Mouse (Mus musculus): ENCODE results near the gene Podxl2. TPM values are rescaled to one million over a fixed set of nuclear protein-coding genes. Genes with fewer than 3 reads are reported as not detected.

Podxl2 gene
- total RNA-seq, 4 experiments from 2014 or later = 66.1 to 68.8 (median 66.9) TPM

DNA sequence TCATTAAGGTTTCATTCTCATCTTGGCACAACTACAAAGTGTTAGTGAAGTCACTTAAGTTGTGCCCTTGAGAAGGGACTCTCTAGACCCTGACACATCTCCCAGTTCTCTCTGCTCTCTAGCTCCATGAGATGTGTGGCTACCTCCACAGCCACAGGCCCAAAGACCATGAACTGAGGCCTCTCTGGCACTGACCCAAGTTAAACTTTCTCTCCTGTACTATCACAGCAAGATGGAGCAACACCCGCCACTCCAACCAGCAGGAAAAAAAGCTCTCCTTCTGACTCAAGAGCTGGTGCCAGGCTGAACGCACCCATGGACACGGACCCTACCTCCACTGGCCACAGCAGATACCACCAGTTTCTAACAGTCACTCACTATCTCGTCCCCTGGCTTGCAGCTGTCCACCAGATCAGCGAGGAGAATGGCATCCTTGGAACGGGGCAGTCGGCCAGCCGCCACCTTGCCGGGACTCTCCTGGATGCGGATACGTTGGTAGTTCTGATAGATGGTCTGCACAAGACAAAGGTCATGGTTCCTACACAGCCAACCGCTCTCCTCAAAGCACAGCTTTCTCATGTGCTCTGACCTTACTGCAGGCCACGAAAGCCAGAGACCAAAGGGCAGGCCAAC is 14.7 kb upstream of the Podxl2 start:
- no peak for DNase-seq (ENCODE audit: low spot score in 2 of 2)

DNA sequence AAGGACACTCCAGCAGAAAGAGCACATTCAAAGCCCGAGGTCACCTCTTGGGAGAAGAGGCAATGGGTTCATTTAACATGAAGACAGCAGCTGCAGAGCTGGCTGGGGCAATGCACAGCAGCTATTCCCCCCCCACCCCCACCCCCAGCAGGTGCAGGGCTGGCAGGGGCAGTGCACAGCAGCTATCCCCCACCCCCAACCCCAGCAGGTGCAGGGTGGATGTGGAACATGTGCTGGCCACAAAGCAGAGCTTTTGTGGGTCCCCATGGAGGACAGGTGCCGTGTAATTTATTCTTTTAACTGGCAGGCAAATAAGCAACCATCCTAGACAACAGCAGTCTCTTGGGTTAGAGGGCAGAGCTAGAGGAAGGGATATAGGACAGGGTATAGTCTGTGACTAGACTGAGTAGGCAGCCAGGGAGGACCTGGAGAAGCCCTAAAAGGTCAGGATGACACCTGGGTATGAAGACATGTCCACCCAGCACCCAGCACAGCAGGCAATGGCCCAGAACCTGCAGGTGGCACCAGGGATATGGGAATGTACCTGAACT is 11.6 kb upstream of the Podxl2 start:
- no peak for DNase-seq (ENCODE audit: low spot score in 2 of 2)

GRCm38 (mm10) chr6:88885644-88886416 is 11.0 kb upstream of the Podxl2 start:
- no peak for DNase-seq (ENCODE audit: low spot score in 2 of 2)

DNA sequence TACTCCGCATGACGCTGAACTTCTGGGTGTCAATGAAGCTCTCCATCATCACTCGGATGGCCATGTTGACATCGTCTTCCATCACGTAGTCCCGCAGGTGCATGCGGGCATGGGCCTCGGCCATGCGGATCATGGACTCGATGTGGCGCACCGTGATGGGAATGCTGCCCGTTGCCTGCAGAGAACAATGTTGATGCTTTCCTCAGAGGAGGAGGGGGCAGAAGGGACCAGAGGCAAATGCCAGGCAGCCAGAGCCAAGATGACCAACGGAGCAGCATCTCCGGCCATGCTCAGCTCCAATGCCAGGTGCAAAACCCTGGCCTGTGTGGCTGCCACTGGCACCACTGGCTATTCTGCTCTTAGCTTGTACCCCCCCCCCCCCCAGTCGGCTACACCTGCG is 9.8 kb upstream of the Podxl2 start:
- DNase-seq (ENCODE audit: low spot score in 2 of 2) = no peak

DNA sequence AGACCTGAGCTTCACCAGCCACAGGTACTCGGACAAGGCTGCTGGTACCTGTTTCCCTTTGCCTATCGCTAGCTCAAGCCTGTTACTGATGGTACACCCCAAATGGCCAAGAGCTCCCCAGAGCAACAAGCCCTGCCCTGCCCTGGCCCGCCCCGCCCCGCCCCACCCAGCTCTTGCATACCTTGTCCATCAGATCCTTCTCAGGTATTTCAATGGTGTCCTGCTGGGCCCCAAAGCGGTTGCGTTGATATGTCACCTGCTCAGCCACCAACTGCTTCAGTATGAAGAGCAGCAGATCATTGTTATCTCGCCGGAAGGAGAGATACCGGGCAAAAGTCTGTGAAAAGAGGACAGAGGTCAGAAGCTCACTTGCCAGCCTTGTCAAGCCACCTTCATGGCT is 9.4 kb upstream of the Podxl2 start:
- no peak for DNase-seq (ENCODE audit: low spot score in 2 of 2)

DNA sequence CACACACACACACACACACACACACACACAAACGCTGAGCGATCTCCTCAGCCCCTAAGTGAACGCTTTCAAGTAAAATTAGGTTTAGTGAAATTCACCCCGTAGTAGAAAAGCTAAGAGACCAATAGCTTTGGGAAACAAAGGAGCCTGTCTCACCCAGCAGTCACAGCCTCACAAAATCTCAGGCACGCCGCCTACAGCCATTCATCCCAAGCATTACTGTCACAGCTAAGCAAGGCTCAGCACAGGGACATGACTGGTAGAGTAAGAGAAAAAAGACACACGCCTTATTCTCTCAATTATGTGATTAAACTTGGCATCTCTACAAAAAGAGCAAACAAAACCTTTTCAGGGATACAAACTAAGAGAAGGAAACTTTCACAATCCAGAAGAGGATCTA is 6.5 kb upstream of the Podxl2 start:
- no peak for DNase-seq (ENCODE audit: low spot score in 2 of 2)

DNA sequence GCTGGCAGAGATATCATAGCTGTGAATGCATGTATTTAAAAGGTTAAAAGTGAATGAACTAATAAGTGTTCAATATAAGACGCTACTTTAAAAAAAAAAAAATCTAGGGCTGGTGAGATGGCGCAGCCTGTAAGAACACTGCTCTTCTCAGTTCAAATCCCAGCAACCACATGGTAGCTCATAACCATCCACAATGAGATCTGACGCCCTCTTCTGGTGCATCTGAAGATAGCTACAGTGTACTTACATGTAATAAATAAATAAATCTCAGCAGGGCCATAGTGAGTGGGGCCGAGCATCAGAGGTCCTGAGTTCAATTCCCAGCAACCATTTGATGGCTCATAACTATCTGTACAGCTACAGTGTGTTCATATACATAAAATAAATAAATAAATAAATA is 4.6 kb upstream of the Podxl2 start:
- no peak for DNase-seq (ENCODE audit: low spot score in 2 of 2)

DNA sequence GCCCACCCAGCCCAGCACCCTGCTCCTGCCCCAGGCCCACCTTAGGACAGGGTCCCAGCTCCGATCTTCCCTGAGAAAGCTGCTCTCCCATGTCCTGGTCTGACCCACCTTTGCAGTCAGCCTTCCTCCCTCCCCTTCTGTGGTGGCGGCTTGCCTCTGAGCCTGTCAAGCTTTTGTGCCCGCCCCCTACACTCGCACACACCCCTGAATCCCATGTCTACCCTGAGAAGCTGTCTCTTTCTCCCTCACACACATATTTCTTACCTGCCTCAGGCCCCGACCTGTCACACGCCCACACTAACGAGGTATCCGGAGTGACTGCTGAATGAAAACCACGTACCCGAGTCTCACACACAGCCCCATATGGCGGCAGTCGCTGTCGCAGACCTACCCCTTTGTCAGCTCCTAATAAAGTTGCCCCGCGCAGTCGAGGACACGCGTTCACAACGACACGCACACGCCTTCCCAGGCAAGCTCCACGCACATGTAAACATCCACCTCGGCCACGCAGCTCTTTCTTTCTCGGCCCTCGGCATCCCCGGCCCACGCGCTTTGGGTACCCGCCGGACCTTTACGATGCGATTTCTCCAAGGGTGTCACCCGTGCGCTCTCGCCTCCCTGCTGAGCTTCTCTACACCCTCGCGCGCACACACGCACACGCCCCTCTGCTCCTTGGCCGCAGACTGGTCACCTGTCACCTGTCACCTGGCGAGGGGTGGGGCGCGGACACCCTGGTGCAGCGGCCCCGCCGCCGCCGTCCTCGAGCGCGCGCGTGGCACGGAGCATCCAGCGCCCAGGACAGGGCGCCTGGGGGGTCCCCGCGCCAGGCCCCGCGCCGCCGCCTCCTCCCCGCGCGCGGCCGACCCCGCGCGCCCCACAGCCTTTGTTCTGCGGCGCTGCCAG is 628 bp downstream of the Podxl2 start:
- no peak for DNase-seq (ENCODE audit: low spot score in 2 of 2)

GRCm38 (mm10) chr6:88872811-88873210 is 2.0 kb downstream of the Podxl2 start:
- DNase-seq (ENCODE audit: low spot score in 2 of 2) = no peak

- no peak for DNase-seq (ENCODE audit: low spot score in 2 of 2)
These were observed 3.3 kb downstream of the Podxl2 start for GRCm38 (mm10) chr6:88871546-88871945.

GRCm38 (mm10) chr6:88870594-88870993 is 4.2 kb downstream of the Podxl2 start:
- no peak for DNase-seq (ENCODE audit: low spot score in 2 of 2)

GRCm38 (mm10) chr6:88869459-88869858 is 5.4 kb downstream of the Podxl2 start:
- DNase-seq (ENCODE audit: low spot score in 2 of 2) = no peak

DNA sequence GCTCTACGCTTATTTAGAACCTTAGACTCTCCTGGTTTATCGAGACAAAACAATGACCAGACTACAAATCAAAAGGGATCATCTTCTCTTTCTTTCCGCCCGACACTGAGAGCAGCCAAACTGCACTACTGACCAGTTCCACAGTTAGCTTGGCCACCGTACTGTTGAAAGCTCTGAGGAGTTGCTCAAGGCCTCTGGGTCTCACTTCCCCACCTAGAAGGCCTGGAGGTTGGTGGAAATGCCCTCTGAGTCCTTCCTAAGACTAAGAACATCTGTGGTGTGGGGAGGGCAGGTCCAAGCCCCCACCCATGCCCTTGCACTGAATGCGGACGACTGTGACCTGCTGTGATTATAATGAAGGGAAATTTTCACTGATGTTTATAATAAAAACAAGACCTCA is 9.1 kb downstream of the Podxl2 start:
- DNase-seq (ENCODE audit: low spot score in 2 of 2) = no peak

GRCm38 (mm10) chr6:88860914-88861313 is 13.9 kb downstream of the Podxl2 start:
- no peak for DNase-seq (ENCODE audit: low spot score in 2 of 2)

DNA sequence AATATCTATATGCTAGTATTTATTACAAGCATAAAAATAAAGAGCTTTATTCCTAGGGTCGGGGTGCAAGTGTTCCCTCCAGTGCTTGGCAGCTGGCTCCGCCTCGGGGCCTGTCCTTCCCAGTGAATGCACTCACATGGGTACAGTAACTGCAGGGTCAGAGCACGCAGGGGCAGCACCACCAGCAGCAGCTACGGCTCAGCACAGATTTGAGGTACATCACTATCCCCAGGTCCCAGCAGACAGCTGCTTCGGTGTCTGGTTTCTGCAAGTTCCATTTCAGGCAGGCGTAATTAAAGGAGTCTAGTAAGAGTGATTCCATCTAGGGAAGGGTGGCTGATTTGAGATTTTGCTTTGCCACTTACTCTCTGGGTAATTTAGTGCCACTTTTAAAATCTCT is 16.5 kb downstream of the Podxl2 start:
- peak in 1 of 2 experiments; percentile 47 for DNase-seq (ENCODE audit: low spot score in 2 of 2)

DNA sequence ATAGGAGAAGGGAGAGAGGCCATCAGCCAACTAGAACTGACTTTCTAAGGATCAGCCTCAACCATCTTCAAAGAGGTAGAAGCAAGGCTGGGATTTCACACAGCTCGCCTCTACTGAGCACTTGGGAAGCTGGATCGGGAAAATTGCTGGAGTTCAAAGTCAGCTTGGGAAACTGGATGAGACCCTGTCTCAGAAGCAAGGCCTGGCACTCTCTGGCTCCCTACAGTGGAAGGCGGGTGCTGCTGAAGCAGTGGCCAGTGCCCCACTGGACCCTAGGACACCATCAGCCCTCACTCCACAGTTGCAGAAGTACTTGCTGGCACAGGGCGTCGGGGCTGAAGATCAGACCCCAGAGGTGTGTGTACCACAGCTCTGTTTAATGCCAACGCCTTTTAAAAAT is 17.0 kb downstream of the Podxl2 start:
- no peak for DNase-seq (ENCODE audit: low spot score in 2 of 2)

DNA sequence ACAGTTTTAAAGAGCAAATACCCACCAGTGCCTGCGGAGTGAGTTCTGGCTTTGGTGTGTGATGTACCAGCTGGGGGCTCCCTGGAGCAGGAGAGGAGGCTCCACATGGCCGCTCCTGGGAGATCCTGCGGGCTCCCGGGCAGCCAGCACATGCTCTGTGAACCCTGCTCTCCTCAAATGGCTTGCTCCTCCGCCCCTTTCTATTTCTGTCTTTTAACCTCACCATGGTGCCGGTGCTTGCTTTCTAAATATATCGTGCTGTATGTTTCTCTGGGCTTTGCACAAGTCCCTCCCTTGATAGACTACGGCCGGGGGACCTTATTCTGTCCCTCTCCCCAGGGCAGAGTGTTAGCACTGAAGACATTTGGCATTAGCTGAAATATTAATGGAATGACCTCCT is 17.6 kb downstream of the Podxl2 start:
- DNase-seq (ENCODE audit: low spot score in 2 of 2) = peak; percentile 60 to 79

GRCm38 (mm10) chr6:88855636-88856035 is 19.2 kb downstream of the Podxl2 start:
- peak in 1 of 2 experiments; percentile 51 for DNase-seq (ENCODE audit: low spot score in 2 of 2)

DNA sequence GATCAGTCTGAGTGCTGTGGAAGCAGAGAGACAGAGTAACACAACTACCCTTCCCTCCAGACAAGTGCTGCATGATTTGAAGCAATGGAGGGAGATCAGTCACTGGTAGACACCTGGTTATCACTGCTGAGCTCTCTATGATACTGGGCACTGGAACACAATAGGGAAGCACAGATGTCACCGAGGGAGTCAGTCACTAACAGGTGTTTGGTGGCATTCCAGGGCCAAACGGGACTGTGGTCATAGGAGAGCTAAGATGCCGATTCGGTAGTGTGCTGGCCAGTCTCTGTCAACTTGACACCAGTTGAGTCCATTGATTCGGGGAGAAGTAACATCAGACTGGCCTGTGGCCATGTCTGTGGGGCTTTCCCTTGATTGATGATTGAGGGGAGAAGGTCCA is 20.3 kb downstream of the Podxl2 start:
- DNase-seq (ENCODE audit: low spot score in 2 of 2) = no peak

DNA sequence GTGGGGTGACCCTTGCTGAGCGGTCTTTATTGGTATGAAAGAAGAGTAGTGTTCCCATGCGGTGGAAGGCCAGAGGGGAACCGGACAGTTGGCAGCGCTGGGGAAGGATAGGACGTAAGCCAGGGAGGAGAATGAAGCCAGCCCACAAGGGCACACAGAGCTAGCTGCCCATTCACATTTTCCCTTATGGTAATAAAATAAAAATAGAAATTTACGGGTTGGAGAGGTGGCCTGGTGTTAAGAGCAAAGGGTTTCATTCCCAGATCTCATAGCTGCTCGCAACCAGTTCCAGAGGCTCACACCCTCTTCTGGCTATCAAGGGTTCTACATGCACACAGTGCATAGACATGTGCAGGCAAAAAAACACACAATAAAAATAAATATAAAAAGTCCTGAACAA is 24.8 kb downstream of the Podxl2 start:
- peak; percentile 49 to 54 for DNase-seq (ENCODE audit: low spot score in 2 of 2)

DNA sequence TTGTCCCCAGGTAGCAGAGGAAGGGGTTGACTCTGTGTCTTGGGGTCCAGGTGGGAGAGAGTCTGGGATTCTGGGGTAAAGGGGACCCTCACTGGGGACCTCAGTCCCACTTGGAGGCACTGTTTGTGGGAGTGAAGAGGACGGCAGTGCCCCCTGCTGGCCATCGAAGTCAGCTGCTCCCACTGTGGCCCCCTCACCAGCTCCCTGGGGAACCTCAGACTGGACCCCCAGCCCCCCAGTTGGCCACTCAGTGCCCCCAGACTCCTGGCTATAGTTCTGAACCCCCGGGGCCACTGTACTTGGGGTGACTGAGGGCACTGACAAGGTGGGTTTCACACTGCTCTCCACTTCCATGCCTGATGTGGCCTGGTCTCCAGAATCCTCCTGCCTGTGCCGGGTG is 25.6 kb downstream of the Podxl2 start:
- no peak for DNase-seq (ENCODE audit: low spot score in 2 of 2)

DNA sequence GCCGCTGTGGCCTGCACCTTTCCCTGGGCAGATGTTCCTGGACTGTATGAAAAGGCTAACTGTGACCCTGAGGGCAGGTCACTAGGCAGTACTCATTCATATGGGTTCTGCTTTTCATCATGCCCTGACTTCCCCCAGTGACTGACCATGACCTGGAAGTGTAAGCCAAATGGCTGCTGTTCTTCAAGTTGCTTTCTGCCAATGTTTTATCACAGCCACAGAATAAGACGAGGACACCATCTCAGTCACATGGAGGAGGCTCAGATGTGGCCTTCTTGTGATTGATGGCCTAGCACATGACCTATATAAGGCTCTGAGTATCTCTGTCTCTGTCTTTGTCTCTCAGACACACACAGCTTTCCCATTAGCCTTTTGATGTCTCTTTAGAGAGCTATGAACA is 27.3 kb downstream of the Podxl2 start:
- DNase-seq (ENCODE audit: low spot score in 2 of 2) = no peak

Measured in gastrocnemius, adult 8-10 months (tissue).